Mouse (Mus musculus) hindbrain, postnatal 0 days (tissue): ENCODE measurements around the gene Slc25a36. TPM values are rescaled to one million over a fixed set of nuclear protein-coding genes. Genes with fewer than 3 reads are reported as not detected.

Source experiments
- ATAC-seq: fragments of 200-750 bp; cut with Nextera tagmentation; 2 replicates; pipeline ENCODE4 v1.8.0; 2017; ENCODE audit warnings: mild to moderate bottlenecking, moderate TSS enrichment, moderate library complexity
- DNase-seq: peaks from one replicate; pipeline ENCODE4 v3.0.0-alpha.2; 2015; ENCODE audit warnings: low spot score
- H3K27ac ChIP-seq: fragments of 300-500 bp; sonication (generic); 2 replicates; pipeline ENCODE4 v1.5.1; 2014; ENCODE audit warnings: mild to moderate bottlenecking
- H3K27me3 ChIP-seq: fragments of 300-500 bp; sonication (generic); 2 replicates; pipeline ENCODE4 v1.6.1; 2014; ENCODE audit warnings: low read length, mixed read lengths; ENCODE audit not compliant: insufficient read depth
- H3K36me3 ChIP-seq: fragments of 300-500 bp; sonication (generic); 2 replicates; pipeline ENCODE4 v1.6.1; 2014; ENCODE audit warnings: low read length, mixed read lengths; ENCODE audit not compliant: insufficient read depth
- H3K4me1 ChIP-seq: fragments of 300-500 bp; sonication (generic); 2 replicates; pipeline ENCODE4 v1.6.1; 2014; ENCODE audit warnings: antibody characterized with exemption, low read length, mixed read lengths; ENCODE audit not compliant: insufficient read depth
- H3K4me2 ChIP-seq: fragments of 300-500 bp; sonication (generic); 2 replicates; pipeline ENCODE4 v1.6.1; 2014; ENCODE audit warnings: low read depth, mild to moderate bottlenecking, low read length, moderate library complexity, mixed read lengths
- H3K4me3 ChIP-seq: fragments of 300-500 bp; sonication (generic); 2 replicates; pipeline ENCODE4 v1.5.1; 2014; ENCODE audit warnings: low read length
- H3K9ac ChIP-seq: fragments of 300-500 bp; sonication (generic); replicated peaks from 2 replicates; pipeline ENCODE4 v1.6.1; 2014; ENCODE audit warnings: mild to moderate bottlenecking, low read length, moderate library complexity, mixed read lengths
- H3K9me3 ChIP-seq: fragments of 300-500 bp; sonication (generic); 2 replicates; pipeline ENCODE4 v1.6.1; 2016; ENCODE audit warnings: low read length, mixed read lengths
- CTCF ChIP-seq: IDR thresholded peaks from 2 replicates; pipeline ENCODE4 v1.5.1; 2016; ENCODE audit warnings: antibody characterized with exemption, control low read depth, low read depth
- WGBS: fragments of 180-500 bp; shearing (Covaris S2); extraction: QIAGEN DNeasy Blood & Tissue Kit; methylation state at CpG from one replicate; pipeline ENCODE4 v1.1.7; 2014; 5-methylcytosine and 5-hydroxymethylcytosine counted together
- polyA plus RNA-seq: library from polyadenylated mRNA; unstranded; fragments of >200 nt; fragmentation: Nextera tagmentation; extraction: Ambion mirVana; gene quantifications from 2 replicates; pipeline ENCODE4 v1.2.1, GENCODE M21; 2015
- total RNA-seq: library from RNA; depleted of rRNA; stranded (reverse); fragments of >200 nt; gene quantifications from 2 replicates; pipeline ENCODE4 v1.2.3, GENCODE M21; 2014

Gene Slc25a36
- total and polyA plus RNA-seq, 2 experiments from 2014 or later = 68.8 to 97.4 TPM

DNA sequence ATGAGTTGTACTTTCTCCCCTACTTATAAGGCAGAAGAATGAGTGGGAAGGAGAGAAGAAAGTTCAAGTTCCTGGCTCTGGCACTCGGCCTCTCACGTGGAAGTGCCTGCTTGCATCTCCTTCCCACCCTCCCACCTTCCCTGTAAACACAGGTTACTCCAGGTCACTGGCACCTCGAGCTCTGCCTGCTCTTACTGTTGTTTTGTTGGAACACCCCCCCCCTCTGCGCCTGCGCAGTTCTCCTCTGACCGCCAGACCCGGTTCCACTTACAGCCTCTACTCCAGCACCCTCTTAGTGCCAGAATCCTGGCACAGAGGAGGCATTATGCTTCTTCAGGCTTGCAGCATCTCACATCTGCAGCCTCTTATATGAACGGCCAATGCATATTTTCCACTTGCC lies 22.2 kb upstream of the Slc25a36 start:
- H3K27ac ChIP-seq = no peak overlapping the region
- DNase-seq (no peak), ATAC-seq (no peak)
- no peak for TF ChIP-seq CTCF
- no peaks in the 10 kb centered on the region for H3K27me3 ChIP-seq
- H3K9me3 ChIP-seq = no peaks in the 10 kb centered on the region
- no peak overlapping the region for H3K9ac ChIP-seq
- 62% methylated on average over 8 of the region's 8 CpGs for WGBS
- H3K36me3 ChIP-seq = no peaks in the 10 kb centered on the region
- no peak overlapping the region for H3K4me2 ChIP-seq
- H3K4me3 ChIP-seq = no peak overlapping the region
- no peaks in the 10 kb centered on the region for H3K4me1 ChIP-seq

GRCm38 (mm10) chr9:97130001-97130400 lies 19.0 kb upstream of the Slc25a36 start:
- Histone ChIP-seq H3K9me3 (no peaks in the 10 kb centered on the region), H3K27me3 (no peaks in the 10 kb centered on the region), H3K4me1 (no peaks in the 10 kb centered on the region), H3K36me3 (no peaks in the 10 kb centered on the region), H3K4me2 (no peak overlapping the region), H3K9ac (no peak overlapping the region), H3K4me3 (no peak overlapping the region), H3K27ac (no peak overlapping the region)
- TF ChIP-seq CTCF = no peak
- no peak for DNase-seq
- WGBS = 85% methylated on average over 5 of the region's 5 CpGs
- ATAC-seq = no peak

DNA sequence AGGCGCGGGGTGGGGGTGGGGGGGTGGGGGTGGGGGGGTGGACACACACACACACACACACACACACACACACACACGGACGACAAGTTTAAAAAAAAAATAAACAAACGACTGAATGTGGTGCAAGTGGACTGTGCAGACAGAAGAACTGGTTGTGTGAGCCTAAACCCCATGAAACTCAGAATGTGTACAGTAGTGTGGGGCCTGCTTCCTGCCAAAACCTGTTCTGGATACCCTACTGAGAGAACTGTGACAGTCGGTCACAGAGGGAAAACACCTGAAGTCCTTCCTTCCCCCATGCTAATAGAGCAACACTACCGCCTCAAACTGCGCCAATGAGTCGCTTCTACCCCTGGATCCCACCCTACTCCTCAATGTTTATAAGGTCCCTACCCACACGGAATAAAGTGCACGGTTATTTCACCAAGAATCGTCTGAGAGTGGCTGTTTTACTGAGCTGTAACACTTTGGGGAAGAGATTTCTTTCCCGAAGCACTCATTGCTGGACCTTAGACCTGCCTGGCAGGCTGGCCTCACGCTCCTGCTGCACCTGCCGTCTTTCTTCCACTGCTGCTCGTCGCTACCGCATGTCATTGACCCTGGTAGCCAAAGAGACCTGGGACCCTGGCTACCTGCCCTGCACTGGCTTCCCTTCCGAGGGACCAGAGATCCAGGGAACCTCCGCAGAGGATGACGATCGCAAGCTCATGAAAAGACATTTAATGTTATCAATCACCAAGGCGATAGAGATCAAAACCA lies 13.2 kb upstream of the Slc25a36 start:
- H3K4me2 ChIP-seq = no peak overlapping the region
- no peak for DNase-seq
- H3K4me3 ChIP-seq = no peak overlapping the region
- no peaks in the 10 kb centered on the region for H3K4me1 ChIP-seq
- H3K9ac ChIP-seq = no peak overlapping the region
- TF ChIP-seq CTCF = no peak
- 69% methylated on average over 23 of the region's 23 CpGs for WGBS
- H3K36me3 ChIP-seq = no peaks in the 10 kb centered on the region
- H3K27ac ChIP-seq = no peak overlapping the region
- H3K27me3 ChIP-seq = no peaks in the 10 kb centered on the region
- no peaks in the 10 kb centered on the region for H3K9me3 ChIP-seq
- ATAC-seq = no peak

- no peak overlapping the region for H3K4me2 ChIP-seq
- H3K36me3 ChIP-seq = no peaks in the 10 kb centered on the region
- H3K27me3 ChIP-seq = no peaks in the 10 kb centered on the region
- 86% methylated on average over 2 of the region's 2 CpGs for WGBS
- H3K4me3 ChIP-seq = no peak overlapping the region
- no peaks in the 10 kb centered on the region for H3K9me3 ChIP-seq
- no peak overlapping the region for H3K9ac ChIP-seq
- DNase-seq = no peak
- TF ChIP-seq CTCF = no peak
- ATAC-seq = no peak
- no peak overlapping the region for H3K27ac ChIP-seq
- no peaks in the 10 kb centered on the region for H3K4me1 ChIP-seq
Observed at GRCm38 (mm10) chr9:97121432-97121831, 10.5 kb upstream of the Slc25a36 start.

DNA sequence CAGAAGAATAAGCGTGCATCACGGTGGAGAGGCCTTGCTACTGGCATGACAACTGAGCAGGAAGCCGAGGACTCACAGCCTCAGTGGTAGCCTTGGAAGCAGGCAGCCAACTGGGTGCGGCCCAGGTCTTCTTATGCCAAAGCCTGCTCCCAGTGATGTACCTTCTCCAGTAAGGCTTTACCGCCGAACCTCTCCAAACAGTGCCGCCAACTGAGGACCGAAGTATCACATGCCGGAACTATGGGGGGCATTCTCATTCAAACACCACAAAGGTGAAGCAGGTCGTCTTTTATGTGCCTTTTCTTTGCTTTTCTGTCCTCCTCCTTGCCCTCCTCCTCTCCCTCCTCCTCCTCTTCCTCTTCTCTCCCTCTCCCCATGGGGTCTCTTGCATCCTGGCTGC lies 3.3 kb upstream of the Slc25a36 start:
- H3K27ac ChIP-seq = no peak overlapping the region
- no peak for TF ChIP-seq CTCF

GRCm38 (mm10) chr9:97113555-97113929 lies 2.6 kb upstream of the Slc25a36 start:
- no peak overlapping the region for H3K4me3 ChIP-seq
- no peak overlapping the region for H3K9ac ChIP-seq
- TF ChIP-seq CTCF = no peak
- no peak overlapping the region for H3K4me2 ChIP-seq
- ATAC-seq = no peak
- H3K27me3 ChIP-seq = no peaks in the 10 kb centered on the region
- H3K27ac ChIP-seq = no peak overlapping the region
- no peaks in the 10 kb centered on the region for H3K36me3 ChIP-seq
- no peak for DNase-seq
- WGBS = 45% methylated on average over 5 of the region's 5 CpGs
- peaks cover 9% of the 10 kb centered on the region; the same call in 1 of the 2 replicates for H3K4me1 ChIP-seq
- H3K9me3 ChIP-seq = no peaks in the 10 kb centered on the region

More for the DNA sequence above, 3.3 kb upstream of the Slc25a36 start:
- H3K4me3 ChIP-seq = no peak overlapping the region
- H3K4me2 ChIP-seq = no peak overlapping the region
- no peak overlapping the region for H3K9ac ChIP-seq
- ATAC-seq = no peak
- H3K4me1 ChIP-seq = peaks cover 6% of the 10 kb centered on the region; the same call in 1 of the 2 replicates
- H3K9me3 ChIP-seq = no peaks in the 10 kb centered on the region
- DNase-seq = no peak
- H3K27me3 ChIP-seq = no peaks in the 10 kb centered on the region
- WGBS = 87% methylated on average over 10 of the region's 10 CpGs
- H3K36me3 ChIP-seq = no peaks in the 10 kb centered on the region

DNA sequence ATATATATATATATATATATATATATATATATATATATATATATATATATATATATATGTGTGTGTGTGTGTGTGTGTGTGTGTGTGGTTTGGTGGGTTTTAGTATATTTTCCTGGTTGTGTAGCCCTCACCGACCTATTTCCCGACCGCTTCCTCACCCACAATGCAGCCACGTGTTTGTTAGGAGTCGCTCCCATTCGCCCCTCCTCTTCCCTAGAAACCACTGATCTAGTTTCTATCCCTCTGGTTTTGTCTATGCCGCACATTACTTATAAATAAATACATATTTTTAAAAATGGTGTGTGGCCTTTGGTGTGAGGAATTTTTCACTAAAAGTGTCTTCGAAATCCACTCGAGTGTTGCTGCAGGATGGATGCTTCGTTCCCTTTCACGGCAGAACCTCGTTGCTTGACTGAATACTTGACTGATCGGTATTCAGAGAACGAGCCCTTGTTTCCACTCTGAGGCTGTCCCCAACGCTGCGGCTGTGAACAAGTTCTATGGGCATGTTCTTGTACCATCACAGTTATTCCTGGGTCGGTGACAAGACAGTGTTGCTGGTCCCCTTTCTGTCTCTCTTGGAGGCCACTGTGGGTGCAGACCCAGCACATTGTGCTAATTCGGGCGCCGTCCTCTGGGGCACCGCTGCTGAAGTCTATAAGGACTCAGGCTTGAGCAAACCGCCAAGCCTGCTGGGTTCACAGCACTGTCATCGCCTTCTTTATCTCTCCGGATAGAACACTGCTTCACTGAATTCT lies 2.0 kb upstream of the Slc25a36 start:
- Histone ChIP-seq H3K27ac (no peak overlapping the region), H3K4me3 (no peak overlapping the region), H3K9me3 (no peaks in the 10 kb centered on the region), H3K4me1 (peaks cover 9% of the 10 kb centered on the region; the same call in 1 of the 2 replicates), H3K36me3 (no peaks in the 10 kb centered on the region), H3K9ac (no peak overlapping the region), H3K27me3 (no peaks in the 10 kb centered on the region), H3K4me2 (no peak overlapping the region)
- ATAC-seq (no peak), DNase-seq (no peak)
- TF ChIP-seq CTCF = no peak
- 67% methylated on average over 24 of the region's 24 CpGs for WGBS
